Mouse (Mus musculus) spleen, postnatal 14 days (tissue): ENCODE measurements around the gene Podxl2.

Experiments
- DNase-seq, 2 experiments: peaks; one replicate each; pipeline ENCODE4 v3.0.0; 2021 to 2022; ENCODE audit warnings: low spot score in 2 of 2

Podxl2 gene

GRCm38 (mm10) chr6:88889410-88890042, 14.7 kb upstream of the Podxl2 start:
- no peak for DNase-seq

GRCm38 (mm10) chr6:88886417-88886967, 11.6 kb upstream of the Podxl2 start:
- DNase-seq = no peak

- DNase-seq = no peak
These were observed 11.0 kb upstream of the Podxl2 start for GRCm38 (mm10) chr6:88885644-88886416.

- no peak for DNase-seq
These were observed 9.8 kb upstream of the Podxl2 start for GRCm38 (mm10) chr6:88884690-88885089.

- DNase-seq = no peak
These were observed 9.4 kb upstream of the Podxl2 start for GRCm38 (mm10) chr6:88884195-88884594.

GRCm38 (mm10) chr6:88881334-88881733, 6.5 kb upstream of the Podxl2 start:
- DNase-seq = no peak

- DNase-seq = no peak
These were observed 4.6 kb upstream of the Podxl2 start for GRCm38 (mm10) chr6:88879471-88879870.

- no peak for DNase-seq
These were observed 628 bp downstream of the Podxl2 start for GRCm38 (mm10) chr6:88873965-88874867.

- DNase-seq = no peak
These were observed 2.0 kb downstream of the Podxl2 start for GRCm38 (mm10) chr6:88872811-88873210.

GRCm38 (mm10) chr6:88871546-88871945, 3.3 kb downstream of the Podxl2 start:
- no peak for DNase-seq

- DNase-seq = no peak
These were observed 4.2 kb downstream of the Podxl2 start for GRCm38 (mm10) chr6:88870594-88870993.

- no peak for DNase-seq
These were observed 5.4 kb downstream of the Podxl2 start for GRCm38 (mm10) chr6:88869459-88869858.

GRCm38 (mm10) chr6:88865704-88866103, 9.1 kb downstream of the Podxl2 start:
- no peak for DNase-seq

GRCm38 (mm10) chr6:88860914-88861313, 13.9 kb downstream of the Podxl2 start:
- no peak for DNase-seq

GRCm38 (mm10) chr6:88858341-88858740, 16.5 kb downstream of the Podxl2 start:
- no peak for DNase-seq

- DNase-seq = no peak
These were observed 17.0 kb downstream of the Podxl2 start for GRCm38 (mm10) chr6:88857830-88858229.

GRCm38 (mm10) chr6:88857249-88857648, 17.6 kb downstream of the Podxl2 start:
- DNase-seq = no peak

- DNase-seq = peak in 1 of 2 experiments; percentile 67
These were observed 19.2 kb downstream of the Podxl2 start for GRCm38 (mm10) chr6:88855636-88856035.

- DNase-seq = no peak
These were observed 20.3 kb downstream of the Podxl2 start for GRCm38 (mm10) chr6:88854509-88854908.

GRCm38 (mm10) chr6:88850034-88850433, 24.8 kb downstream of the Podxl2 start:
- no peak for DNase-seq

- no peak for DNase-seq
These were observed 25.6 kb downstream of the Podxl2 start for GRCm38 (mm10) chr6:88849270-88849669.

GRCm38 (mm10) chr6:88847571-88847970, 27.3 kb downstream of the Podxl2 start:
- DNase-seq = no peak
